Mouse (Mus musculus): ENCODE measurements around the gene Rbm26. TPM values are rescaled to one million over a fixed set of nuclear protein-coding genes. Genes with fewer than 3 reads are reported as not detected.

Rbm26 gene
- 44.9 and 49.7 TPM in 2 replicates for polyA plus RNA-seq (2016; fragmentation: Nextera tagmentation; extraction: Ambion mirVana)

- Histone ChIP-seq H3K4me3 (peak within 1 kb of the TSS; percentile 95), H3K4me1 (peaks cover 21% of the 10 kb centered on the region), H3K36me3 (no peaks in the 10 kb centered on the region), H3K4me2 (replicated peaks) (peak within 1 kb of the TSS; percentile 85), H3K27ac (replicated peaks) (peak within 1 kb of the TSS; percentile 97), H3K9me3 (no peaks in the 10 kb centered on the region), H3K27me3 (no peaks in the 10 kb centered on the region), H3K9ac (replicated peaks) (peak within 1 kb of the TSS; percentile 96)
- 0% methylated on average over 28 of the region's 28 CpGs for WGBS
- peak; percentile 96 for ATAC-seq (ENCODE audit: low FRiP score, low read depth)
Observed at GRCm38 (mm10) chr14:105177238-105177693, at the start of gene Rbm26. Rbm26 (minus strand) TSS chr14:105177327.

DNA sequence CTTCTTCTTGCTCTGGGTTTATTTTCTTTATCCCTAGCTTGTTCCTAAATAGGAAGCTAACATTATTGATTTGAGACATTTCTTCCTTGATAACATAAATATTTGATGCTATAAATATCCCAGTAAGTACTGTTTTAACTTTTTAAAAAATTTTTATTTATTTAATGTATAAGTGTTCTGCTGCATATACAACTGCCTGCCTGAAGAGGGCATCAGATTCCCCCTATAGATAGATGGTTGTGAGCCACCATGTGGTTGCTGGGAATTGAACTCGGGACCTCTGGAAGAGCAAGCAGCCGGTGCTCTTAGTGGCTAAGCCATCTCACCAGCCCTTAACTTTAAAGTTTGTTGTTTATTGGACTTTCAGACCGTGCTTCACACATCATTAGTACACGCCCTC lies 48.7 kb upstream of the Rbm26 start:
- no peak overlapping the region for H3K4me3 ChIP-seq
- WGBS = 89% methylated on average over 4 of the region's 4 CpGs
- no peak overlapping the region for H3K9ac ChIP-seq (replicated peaks)
- no peaks in the 10 kb centered on the region for H3K4me1 ChIP-seq
- H3K27me3 ChIP-seq = no peaks in the 10 kb centered on the region
- no peaks in the 10 kb centered on the region for H3K9me3 ChIP-seq
- H3K27ac ChIP-seq (replicated peaks) = no peak overlapping the region
- H3K36me3 ChIP-seq = no peaks in the 10 kb centered on the region
- no peak for ATAC-seq (ENCODE audit: low FRiP score, low read depth)
- H3K4me2 ChIP-seq (replicated peaks) = no peak overlapping the region

GRCm38 (mm10) chr14:105222240-105222639 lies 45.1 kb upstream of the Rbm26 start:
- H3K27me3 ChIP-seq = no peaks in the 10 kb centered on the region
- ATAC-seq (ENCODE audit: low FRiP score, low read depth) = no peak
- H3K36me3 ChIP-seq = no peaks in the 10 kb centered on the region
- no peak overlapping the region for H3K4me3 ChIP-seq
- H3K4me2 ChIP-seq (replicated peaks) = no peak overlapping the region
- H3K4me1 ChIP-seq = no peaks in the 10 kb centered on the region
- H3K27ac ChIP-seq (replicated peaks) = no peak overlapping the region
- no peak overlapping the region for H3K9ac ChIP-seq (replicated peaks)
- 92% methylated on average over 4 of the region's 4 CpGs for WGBS
- H3K9me3 ChIP-seq = no peaks in the 10 kb centered on the region

DNA sequence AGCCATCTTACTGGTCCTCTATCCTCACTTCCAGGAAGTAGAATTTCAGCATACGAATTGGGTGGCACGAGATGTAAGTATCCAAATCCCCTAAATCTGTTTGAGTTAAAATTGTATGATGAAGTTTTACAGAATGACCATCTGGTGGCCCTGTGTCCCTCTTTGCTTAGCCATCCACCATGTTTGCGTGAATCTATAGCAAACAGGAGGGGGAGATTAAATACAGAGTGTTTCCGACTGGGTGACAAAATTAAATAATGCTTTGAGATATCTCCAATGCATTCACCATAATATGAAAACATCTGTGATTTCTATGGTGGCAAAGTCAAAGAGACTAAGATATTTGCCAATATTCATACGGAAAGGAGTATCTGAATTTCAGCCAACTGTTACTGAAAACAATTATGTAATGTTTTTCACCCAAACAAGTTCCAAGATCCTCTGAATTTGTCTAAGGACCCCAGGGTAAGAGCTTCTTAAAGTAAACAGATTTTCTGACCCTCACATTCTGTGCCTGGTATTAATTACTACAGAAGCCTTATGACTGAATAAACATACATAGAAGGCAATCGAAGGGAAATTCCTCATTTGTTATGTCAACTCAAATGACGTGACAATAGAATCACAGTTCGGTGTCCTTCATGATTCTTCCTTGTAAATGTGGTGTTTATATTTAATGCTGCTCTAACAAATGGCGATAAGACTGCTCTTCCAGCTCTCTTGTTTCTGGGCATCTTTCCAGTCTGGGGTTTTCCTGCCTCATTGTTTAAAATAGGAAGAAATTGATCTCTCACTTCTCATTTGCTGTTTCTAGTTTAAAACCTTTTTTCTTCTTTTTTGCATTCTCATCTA lies 42.6 kb upstream of the Rbm26 start:
- Histone ChIP-seq H3K36me3 (no peaks in the 10 kb centered on the region), H3K4me3 (no peak overlapping the region), H3K4me2 (replicated peaks) (no peak overlapping the region), H3K27ac (replicated peaks) (no peak overlapping the region), H3K4me1 (no peaks in the 10 kb centered on the region), H3K27me3 (no peaks in the 10 kb centered on the region), H3K9ac (replicated peaks) (no peak overlapping the region), H3K9me3 (no peaks in the 10 kb centered on the region)
- no peak for ATAC-seq (ENCODE audit: low FRiP score, low read depth)
- WGBS = 84% methylated on average over 9 of the region's 9 CpGs

- H3K27me3 ChIP-seq = no peaks in the 10 kb centered on the region
- no peaks in the 10 kb centered on the region for H3K9me3 ChIP-seq
- no peak overlapping the region for H3K27ac ChIP-seq (replicated peaks)
- no peak for ATAC-seq (ENCODE audit: low FRiP score, low read depth)
- 53% methylated on average over 5 of the region's 5 CpGs for WGBS
- H3K4me1 ChIP-seq = no peaks in the 10 kb centered on the region
- H3K4me2 ChIP-seq (replicated peaks) = no peak overlapping the region
- no peaks in the 10 kb centered on the region for H3K36me3 ChIP-seq
- no peak overlapping the region for H3K4me3 ChIP-seq
- no peak overlapping the region for H3K9ac ChIP-seq (replicated peaks)
Observed at GRCm38 (mm10) chr14:105198401-105198800, 21.3 kb upstream of the Rbm26 start.

- WGBS = 63% methylated on average over 4 of the region's 4 CpGs
Observed at GRCm38 (mm10) chr14:105194682-105195081, 17.6 kb upstream of the Rbm26 start.

GRCm38 (mm10) chr14:105184866-105185265 lies 7.7 kb upstream of the Rbm26 start:
- Histone ChIP-seq H3K27me3 (no peaks in the 10 kb centered on the region), H3K9ac (replicated peaks) (no peak overlapping the region), H3K27ac (replicated peaks) (no peak overlapping the region), H3K9me3 (no peaks in the 10 kb centered on the region), H3K36me3 (no peaks in the 10 kb centered on the region), H3K4me3 (no peak overlapping the region), H3K4me1 (no peaks in the 10 kb centered on the region), H3K4me2 (replicated peaks) (no peak overlapping the region)
- WGBS = 76% methylated on average over 3 of the region's 3 CpGs
- ATAC-seq (ENCODE audit: low FRiP score, low read depth) = no peak

More at GRCm38 (mm10) chr14:105194682-105195081, 17.6 kb upstream of the Rbm26 start:
- no peak overlapping the region for H3K4me2 ChIP-seq (replicated peaks)
- no peak overlapping the region for H3K27ac ChIP-seq (replicated peaks)
- no peak overlapping the region for H3K9ac ChIP-seq (replicated peaks)
- H3K4me1 ChIP-seq = no peaks in the 10 kb centered on the region
- ATAC-seq (ENCODE audit: low FRiP score, low read depth) = no peak
- no peaks in the 10 kb centered on the region for H3K36me3 ChIP-seq
- H3K4me3 ChIP-seq = no peak overlapping the region
- no peaks in the 10 kb centered on the region for H3K27me3 ChIP-seq
- H3K9me3 ChIP-seq = no peaks in the 10 kb centered on the region

DNA sequence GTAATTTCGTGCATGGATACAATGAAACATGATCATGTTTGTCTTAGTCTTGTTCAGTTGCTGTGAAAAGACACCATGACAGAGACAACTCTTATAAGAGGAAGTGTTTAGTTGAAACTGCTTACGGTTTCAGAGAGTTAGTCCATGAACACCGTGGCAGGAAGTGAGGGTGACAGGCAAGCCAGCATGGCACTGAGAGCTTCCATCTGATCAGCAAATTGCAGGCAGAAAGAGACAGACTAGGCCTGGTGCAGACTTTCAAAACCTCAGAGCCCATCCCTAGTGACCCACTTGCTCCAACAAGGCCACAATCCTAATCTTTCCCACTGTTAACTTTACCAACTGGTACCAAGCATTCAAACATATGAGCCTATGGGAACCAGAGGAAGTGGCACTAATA lies 5.7 kb upstream of the Rbm26 start:
- no peaks in the 10 kb centered on the region for H3K27me3 ChIP-seq
- H3K27ac ChIP-seq (replicated peaks) = no peak overlapping the region
- ATAC-seq (ENCODE audit: low FRiP score, low read depth) = no peak
- no peaks in the 10 kb centered on the region for H3K4me1 ChIP-seq
- 73% methylated on average over 3 of the region's 3 CpGs for WGBS
- no peaks in the 10 kb centered on the region for H3K36me3 ChIP-seq
- no peak overlapping the region for H3K4me2 ChIP-seq (replicated peaks)
- no peak overlapping the region for H3K9ac ChIP-seq (replicated peaks)
- no peaks in the 10 kb centered on the region for H3K9me3 ChIP-seq
- H3K4me3 ChIP-seq = no peak overlapping the region

GRCm38 (mm10) chr14:105179733-105180132 lies 2.6 kb upstream of the Rbm26 start:
- peaks cover 11% of the 10 kb centered on the region for H3K4me1 ChIP-seq
- no peak overlapping the region for H3K4me3 ChIP-seq
- H3K36me3 ChIP-seq = no peaks in the 10 kb centered on the region
- H3K27ac ChIP-seq (replicated peaks) = no peak overlapping the region
- no peaks in the 10 kb centered on the region for H3K27me3 ChIP-seq
- WGBS = 94% methylated on average over 3 of the region's 3 CpGs
- H3K9me3 ChIP-seq = no peaks in the 10 kb centered on the region
- H3K4me2 ChIP-seq (replicated peaks) = no peak overlapping the region
- ATAC-seq (ENCODE audit: low FRiP score, low read depth) = no peak
- H3K9ac ChIP-seq (replicated peaks) = no peak overlapping the region

DNA sequence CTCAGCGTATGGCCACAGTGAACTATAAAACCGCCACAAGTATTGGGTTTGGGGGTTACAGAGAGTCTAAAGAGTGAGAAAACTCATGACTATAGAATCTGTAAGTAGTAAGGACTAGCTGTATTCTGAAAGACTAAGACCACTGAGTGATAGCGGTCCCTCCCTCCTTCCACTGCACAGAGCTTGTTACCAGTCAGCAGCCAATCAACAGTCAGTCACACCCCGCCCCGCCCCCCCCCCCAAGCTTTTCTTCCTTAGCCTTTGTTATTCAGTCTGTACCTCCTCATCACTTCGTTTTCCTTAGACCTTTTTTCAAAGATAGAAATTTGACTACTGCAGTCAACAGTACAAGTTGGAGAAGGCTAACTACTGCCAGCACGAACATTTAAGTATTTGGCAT lies 1.9 kb upstream of the Rbm26 start:
- no peak for ATAC-seq (ENCODE audit: low FRiP score, low read depth)
- no peak overlapping the region for H3K4me3 ChIP-seq
- no peak overlapping the region for H3K27ac ChIP-seq (replicated peaks)

GRCm38 (mm10) chr14:105176381-105177168 lies 552 bp downstream of the Rbm26 start:
- WGBS = under 1% methylated on average over 70 of the region's 74 CpGs
- Histone ChIP-seq H3K36me3 (no peaks in the 10 kb centered on the region), H3K9me3 (no peaks in the 10 kb centered on the region)

More for the DNA sequence above, 1.9 kb upstream of the Rbm26 start:
- 52% methylated on average over 7 of the region's 7 CpGs for WGBS
- peaks cover 14% of the 10 kb centered on the region for H3K4me1 ChIP-seq
- H3K36me3 ChIP-seq = no peaks in the 10 kb centered on the region
- no peaks in the 10 kb centered on the region for H3K27me3 ChIP-seq
- no peaks in the 10 kb centered on the region for H3K9me3 ChIP-seq
- H3K4me2 ChIP-seq (replicated peaks) = no peak overlapping the region
- no peak overlapping the region for H3K9ac ChIP-seq (replicated peaks)

GRCm38 (mm10) chr14:105167181-105167580 lies 9.9 kb downstream of the Rbm26 start:
- H3K27ac ChIP-seq (replicated peaks) = no peak overlapping the region
- H3K4me3 ChIP-seq = no peak overlapping the region
- H3K9me3 ChIP-seq = no peaks in the 10 kb centered on the region
- no peaks in the 10 kb centered on the region for H3K27me3 ChIP-seq
- no peak overlapping the region for H3K4me2 ChIP-seq (replicated peaks)
- ATAC-seq (ENCODE audit: low FRiP score, low read depth) = no peak
- 96% methylated on average over 1 of the region's 1 CpGs for WGBS
- no peak overlapping the region for H3K9ac ChIP-seq (replicated peaks)
- no peaks in the 10 kb centered on the region for H3K36me3 ChIP-seq
- H3K4me1 ChIP-seq = peaks cover 11% of the 10 kb centered on the region; the same call in 1 of the 2 replicates

More at GRCm38 (mm10) chr14:105176381-105177168, 552 bp downstream of the Rbm26 start:
- Histone ChIP-seq H3K4me3 (peak overlapping the region; percentile 95), H3K9ac (replicated peaks) (peak overlapping the region; percentile 96), H3K4me1 (peaks cover 21% of the 10 kb centered on the region), H3K4me2 (replicated peaks) (peak overlapping the region; percentile 85), H3K27me3 (no peaks in the 10 kb centered on the region), H3K27ac (replicated peaks) (peak overlapping the region; percentile 97)
- ATAC-seq (ENCODE audit: low FRiP score, low read depth) = peak; percentile 86
